Mouse (Mus musculus) C2C12 (cell line): ENCODE results near the gene Ppp1r36.

Experiments
- CTCF ChIP-seq: IDR thresholded peaks from one replicate; pipeline ENCODE4 v1.5.1; 2011; ENCODE audit not compliant: control insufficient read depth, insufficient read depth, insufficient read length
- MAX ChIP-seq: IDR thresholded peaks from one replicate; pipeline ENCODE4 v1.6.1; 2011; ENCODE audit warnings: mild to moderate bottlenecking, control low read depth

DNA sequence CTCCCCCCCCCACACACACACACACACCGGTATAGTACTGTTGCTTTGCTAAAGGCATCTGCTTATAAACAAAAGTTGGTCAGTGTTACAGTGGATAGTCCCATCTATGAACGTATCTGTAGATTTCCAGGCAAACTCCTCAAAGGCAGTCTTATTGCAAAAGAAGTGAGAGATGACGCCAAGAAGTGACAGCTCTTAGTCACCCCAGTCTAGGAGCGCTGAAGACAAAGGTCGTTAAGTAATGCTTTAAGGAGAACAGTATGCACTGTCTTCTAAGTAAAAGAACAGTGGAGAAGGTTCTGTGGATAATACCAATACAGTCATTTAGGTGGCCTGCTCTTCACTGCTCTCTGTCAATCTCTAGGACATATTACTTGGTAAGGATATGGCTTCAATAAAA lies 24.4 kb upstream of the Ppp1r36 start:
- TF ChIP-seq CTCF: no peak
- no peak for TF ChIP-seq MAX
